Mouse (Mus musculus): ENCODE results near the gene Foxn1.

The Foxn1 gene

DNA sequence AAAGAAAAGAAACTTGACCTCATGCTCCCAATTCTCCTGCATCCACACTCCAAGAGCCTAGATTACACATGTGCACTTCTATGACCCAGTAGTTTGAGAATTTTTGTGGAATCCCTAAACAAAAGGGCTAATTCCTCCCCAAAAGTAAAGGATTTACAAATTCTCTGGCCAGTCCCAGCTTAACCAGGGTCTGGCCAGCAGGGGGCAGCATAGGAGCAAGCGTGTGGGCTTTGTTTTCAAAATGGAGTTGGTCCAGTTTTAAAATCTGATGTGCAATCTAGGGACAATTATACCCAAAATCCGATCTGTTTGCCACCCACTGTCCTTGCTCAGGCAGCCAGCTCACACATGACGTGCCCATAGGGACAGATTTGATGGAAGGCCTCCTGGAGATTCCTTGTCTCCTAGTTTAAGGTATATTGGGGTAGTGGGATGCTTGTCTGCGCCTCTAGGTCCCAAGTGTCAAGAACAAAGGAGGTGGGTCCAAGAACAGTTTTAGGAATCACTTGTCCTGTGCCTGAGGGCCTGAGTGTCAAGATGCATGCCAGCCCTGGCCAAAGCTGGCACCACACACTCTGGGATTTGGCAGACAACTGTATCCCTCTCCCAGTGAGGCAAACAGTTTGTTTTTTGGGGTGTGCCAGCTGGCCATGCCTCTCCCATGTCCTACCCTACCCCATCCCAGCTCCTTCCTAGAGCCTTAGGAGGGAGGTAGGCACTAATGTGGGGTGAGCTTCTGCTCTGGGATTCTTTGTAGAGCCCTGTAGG lies 30.7 kb downstream of the Foxn1 start:
- peak; percentile 63 for DNase-seq (ENCODE audit: low spot score)

DNA sequence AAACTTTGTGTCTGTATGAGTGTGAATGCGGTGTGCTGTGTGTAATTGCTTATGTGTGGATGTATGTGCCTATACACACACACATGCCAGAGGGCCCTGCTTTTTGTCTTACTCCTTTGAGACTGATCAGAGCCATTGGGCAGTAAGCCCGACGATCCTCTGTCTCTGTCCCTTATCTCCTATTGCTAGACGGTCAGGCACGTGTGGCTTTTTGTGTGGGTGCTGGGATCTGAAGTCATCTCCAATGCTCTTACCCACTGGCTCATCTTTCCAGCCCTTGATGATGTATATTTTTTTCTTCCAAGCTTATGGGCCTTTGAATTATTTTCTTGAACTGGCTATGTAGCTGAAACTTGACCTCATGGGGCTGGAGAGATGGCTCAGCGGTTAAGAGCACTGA lies 31.5 kb downstream of the Foxn1 start:
- no peak for DNase-seq (ENCODE audit: low spot score)

DNA sequence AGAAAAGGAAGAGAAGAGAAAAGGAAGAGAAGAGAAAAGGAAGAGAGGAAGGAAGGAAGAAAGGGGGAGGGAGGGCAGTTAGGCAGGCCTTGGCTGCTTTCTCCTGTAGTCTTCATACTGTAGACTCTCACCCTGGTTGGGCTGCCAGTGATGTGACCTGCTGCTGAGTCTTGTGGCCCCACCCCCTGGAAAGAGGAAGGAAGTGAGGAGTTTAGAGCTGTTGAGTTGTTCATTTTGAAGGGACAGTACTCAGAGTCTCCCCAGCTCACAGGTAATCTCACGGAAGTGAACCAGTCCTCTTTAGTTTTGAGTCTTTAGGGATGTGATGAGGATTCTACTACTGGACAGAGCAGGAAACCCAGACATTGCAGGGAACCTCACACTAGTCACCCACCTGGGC lies 33.3 kb downstream of the Foxn1 start:
- DNase-seq (ENCODE audit: low spot score), result no peak

DNA sequence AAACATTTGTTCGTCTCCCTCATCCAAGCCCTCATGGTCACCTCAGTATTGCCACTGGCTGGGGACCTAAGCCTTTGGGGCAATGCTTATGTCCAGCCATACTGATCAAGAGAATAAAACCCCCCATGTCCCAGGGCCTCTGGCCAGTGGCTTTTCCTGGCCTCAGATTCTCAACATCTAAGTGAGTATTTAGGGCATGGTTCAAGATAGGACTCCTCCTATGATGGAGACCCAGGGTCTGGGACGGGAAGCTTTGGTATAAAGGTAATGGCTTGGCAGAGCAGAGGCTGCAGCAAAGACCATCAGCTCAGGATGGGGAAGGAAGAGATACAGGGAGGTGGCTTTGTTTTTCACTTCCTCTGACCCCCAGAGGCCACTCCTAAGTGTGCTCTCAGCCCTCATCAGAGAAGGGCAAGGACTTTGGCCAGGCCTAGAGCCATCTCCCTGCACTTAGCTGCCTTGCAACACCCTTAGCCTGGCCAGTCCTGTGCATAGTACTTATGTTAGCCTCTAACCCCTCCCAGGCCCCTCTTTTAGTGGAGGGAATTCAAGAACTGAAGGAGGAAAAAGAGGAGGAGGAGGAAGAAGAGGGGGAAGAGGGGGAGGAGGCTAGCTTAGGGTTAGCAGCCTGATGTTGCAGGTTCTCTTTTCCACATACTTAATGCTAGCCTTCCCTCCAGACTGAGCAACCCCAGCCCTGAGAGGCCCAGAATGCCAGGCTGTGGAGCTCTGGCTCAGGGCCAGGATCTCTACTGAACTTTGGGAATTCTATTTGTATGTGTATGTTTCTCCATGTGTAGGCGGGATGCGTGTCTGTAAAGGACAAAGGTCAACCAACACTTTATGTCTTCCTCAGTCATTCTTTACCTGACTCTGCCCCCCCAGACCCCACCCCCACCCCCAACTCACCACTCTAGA lies 36.7 kb downstream of the Foxn1 start:
- DNase-seq (ENCODE audit: low spot score), result no peak

DNA sequence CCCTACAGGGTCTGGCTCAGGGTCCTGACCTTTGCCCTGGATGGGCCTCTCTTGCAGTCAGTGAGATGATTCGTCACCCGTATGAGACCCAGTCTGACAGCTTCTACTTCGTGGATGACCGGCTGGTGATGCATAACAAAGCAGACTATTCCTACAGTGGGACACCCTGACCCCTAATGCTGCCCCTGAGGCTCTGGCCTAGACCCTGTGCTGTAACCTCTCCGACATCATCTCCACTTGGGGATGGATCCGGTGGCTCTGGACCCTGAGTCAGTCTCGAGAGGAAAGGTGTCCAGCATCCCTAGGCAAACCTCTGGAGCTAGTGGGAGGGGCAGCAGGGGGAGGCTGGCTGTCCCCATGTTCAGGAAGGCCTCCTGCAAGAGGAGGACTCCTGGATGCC lies 37.9 kb downstream of the Foxn1 start:
- no peak for DNase-seq (ENCODE audit: low spot score)

DNA sequence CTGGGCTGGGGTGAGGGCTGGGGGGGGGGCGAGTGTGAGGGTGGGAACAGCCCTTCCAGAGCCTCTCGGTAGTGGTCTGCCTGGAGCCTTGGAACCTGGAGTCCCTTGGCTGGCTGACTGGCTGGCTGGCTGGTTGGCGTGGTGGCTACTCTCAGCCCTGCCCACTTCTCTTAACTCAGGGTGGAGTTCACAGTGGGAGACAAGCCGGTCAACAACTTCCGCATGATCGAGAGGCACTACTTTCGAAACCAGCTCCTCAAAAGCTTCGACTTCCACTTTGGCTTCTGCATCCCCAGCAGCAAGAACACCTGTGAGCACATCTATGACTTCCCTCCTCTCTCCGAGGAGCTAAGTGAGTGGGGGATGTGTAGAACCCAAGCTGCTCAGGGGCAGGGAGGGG lies 38.5 kb downstream of the Foxn1 start:
- no peak for DNase-seq (ENCODE audit: low spot score)

DNA sequence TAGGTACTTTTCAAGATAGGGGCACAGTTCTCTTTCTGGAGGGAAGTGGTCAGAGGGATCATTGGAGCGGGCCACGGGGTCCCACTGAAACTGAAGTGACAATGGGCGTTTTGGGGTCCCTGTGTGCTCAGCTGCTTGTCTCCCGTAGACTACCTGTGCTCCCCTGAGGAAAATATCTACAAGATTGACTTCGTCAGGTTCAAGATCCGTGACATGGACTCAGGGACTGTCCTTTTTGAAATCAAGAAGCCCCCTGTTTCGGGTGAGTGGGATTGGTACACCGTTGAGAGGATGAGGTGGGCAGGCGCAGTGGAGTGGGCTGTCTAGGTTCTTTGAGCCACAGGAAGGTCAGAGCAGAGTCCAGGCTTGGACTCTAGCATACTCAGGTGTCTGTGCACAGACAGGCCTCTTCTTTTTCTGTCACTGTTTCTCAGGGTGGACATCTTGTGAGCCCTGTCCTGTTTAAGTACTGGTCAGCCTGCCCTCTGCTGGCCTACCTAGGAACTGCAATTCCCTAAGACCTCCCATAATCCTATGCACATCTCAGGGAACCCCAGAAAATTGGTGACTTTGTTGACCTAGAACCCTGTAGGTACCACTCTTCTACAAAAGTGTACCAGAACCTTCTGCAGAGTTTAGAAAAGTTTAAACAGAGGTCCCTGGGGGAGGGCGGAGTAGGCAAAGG lies 39.1 kb downstream of the Foxn1 start:
- DNase-seq (ENCODE audit: low spot score), result peak; percentile 76

DNA sequence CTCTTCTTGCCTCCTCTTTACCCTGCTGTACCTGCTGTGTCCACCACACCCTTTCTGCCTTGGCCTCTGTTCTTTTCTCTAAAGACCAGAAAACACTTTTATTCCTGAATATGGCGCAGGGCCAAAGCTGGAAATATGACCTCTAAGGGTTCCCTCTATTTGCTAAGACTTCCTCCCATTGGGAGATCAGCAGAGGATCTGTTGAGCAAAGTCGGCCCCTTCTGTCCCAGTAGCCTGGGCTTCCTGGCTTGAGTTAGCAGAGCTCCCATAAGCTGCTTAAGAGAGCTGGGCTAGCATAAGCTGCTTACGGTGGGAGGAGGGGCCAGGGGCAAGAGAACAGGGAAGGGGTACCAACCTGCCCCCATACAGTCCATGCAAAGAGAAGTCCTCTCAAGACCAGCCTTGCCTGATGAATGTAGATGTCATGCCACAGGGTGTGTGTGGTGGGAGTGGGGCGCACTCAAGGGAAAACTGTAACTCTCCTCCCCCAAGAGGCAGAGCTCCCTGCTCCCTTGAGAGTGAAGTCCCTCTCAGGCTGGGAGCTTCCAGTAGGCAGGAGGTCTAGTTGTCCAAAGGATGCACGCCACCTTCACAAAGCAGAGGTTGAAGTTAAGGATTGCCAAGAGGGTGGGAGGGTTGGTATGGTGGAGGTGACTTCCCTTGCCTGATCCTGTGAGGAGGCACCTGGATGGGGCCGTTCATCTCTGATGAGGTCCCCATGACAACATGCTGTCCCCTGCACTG lies 39.9 kb downstream of the Foxn1 start:
- DNase-seq (ENCODE audit: low spot score), result no peak

DNA sequence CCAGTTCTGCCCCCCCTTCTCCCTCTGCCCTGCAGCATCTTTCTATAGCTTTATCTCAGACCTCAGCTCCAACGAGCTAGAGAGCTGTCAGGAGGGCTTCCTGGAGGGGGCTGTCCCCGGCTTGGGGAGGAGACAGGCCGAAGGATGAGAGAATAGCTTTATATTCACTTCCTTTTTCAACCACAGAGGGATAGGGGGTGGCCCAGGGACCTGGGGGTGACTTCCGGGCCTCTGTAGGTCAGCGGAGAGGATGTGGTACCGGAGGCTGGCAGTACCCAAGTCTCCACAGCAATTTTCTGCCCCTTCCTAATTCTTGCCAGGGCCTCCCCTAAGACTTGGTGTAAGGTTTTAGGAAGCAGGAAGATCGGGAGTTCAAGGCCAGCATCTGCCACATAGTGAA lies 40.6 kb downstream of the Foxn1 start:
- DNase-seq (ENCODE audit: low spot score), result no peak

DNA sequence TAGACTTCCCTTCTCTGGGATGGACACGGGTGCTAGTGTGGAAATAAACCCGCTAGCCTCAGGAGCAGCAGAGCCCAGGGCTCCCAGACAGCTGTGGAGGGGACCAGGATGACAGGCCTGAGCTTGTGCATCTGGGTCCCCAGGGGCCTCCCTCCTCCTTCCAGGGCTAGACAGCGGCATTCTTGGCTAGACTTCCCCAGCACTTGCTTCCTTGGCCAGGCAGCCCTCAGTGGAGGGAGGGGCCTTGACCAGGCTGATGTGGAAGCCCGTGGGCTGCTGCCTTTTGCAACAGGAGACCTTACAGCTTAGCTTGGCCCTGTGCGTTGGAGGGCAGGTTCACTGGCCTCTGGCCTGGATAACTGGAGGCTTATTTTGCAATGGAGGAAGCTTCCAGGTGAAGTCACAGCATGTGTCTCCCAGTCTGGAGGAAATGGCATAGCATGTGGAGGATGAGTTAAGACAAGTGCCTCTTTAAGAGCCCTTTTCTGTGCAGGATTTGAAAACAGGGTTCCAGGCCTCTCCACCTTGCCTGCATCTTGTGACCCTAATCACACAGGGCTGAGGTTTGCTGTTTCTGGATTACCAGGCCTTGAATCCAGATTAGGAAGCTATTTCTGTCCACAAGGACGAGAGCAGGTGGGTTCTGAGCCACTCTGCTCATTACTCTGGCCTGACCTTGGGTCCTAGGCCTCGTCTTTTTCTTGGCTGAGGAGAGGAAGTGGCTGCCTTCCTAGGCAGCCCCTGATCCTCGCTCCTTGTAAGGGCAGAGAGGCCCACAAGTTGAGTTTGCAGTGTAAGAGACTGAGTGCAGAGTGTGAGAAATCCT lies 41.3 kb downstream of the Foxn1 start:
- DNase-seq (ENCODE audit: low spot score), result no peak

DNA sequence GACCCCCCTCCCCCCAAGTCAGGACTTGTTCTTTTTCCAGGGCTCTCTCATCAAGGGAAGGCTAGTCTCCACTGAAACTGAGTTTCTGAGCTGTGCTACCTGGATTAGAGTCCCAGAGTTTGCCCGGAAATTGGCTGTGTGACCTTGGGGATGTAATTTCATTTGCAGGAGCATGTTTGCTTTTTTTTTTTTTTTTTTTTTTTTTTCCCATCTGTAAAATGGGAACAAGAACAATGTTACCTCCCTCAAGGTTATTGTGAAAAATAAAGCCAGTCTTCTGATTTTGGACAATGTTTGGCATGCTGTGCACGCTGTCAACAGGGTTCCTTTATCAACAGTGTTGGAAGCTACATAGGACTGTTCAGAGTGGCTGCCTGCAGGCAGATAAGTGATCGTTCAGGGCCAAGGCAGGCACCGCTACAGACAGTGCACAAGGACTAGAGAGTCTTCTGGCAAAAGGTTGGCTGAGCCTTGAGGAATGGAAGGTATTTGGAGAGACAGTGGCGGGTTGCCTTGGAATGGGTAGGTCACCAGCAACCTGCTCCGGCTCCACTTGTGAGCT lies 41.9 kb downstream of the Foxn1 start:
- no peak for DNase-seq (ENCODE audit: low spot score)

DNA sequence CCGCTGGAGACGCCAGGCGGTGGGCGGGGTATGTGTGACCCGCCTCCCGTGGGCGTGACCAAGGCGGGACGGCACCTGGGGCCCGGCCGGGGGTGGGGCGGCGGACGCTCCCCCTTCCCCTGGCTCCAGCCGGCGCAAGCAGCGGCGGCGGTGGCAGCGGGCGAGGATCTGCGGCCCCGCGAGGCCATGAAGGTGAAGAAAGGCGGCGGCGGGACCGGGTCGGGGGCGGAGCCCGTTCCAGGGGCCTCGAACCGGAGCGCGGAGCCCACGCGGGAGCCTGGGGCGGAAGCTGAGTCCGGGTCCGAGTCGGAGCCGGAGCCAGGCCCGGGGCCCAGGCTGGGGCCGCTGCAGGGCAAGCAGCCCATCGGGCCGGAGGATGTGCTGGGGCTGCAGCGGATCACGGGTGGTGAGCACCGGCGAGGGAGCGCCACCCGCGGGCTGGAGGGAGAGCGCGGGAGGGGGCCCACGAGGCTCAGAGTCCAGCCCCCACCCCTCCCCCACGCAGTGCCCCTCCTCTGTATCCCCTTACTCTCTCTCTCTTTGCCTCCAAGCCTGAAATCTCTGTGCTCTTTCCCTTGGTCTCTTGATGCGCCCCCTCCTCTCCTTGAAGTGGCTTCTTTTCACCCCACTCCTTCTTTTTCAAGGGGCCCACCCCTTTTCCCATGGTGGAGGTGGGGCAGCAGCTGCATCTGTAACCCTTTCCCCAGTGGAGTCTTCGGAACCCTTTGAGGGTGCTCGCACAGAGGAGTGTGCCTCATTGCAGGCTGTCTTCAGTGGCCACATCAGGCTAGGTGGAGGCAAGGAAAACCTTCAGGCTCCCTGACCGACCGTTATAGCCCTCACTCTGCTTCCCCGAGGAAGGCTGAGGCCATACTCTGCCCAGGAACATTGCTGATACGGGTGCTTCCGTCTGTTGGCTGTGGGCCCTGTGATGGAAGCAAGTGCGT lies 42.7 kb downstream of the Foxn1 start, which contains the start of gene Unc119:
TSS of gene Unc119 (plus strand) at position 102 of the 947 bp plus-strand sequence.
- DNase-seq (ENCODE audit: low spot score), result peak; percentile 70

DNA sequence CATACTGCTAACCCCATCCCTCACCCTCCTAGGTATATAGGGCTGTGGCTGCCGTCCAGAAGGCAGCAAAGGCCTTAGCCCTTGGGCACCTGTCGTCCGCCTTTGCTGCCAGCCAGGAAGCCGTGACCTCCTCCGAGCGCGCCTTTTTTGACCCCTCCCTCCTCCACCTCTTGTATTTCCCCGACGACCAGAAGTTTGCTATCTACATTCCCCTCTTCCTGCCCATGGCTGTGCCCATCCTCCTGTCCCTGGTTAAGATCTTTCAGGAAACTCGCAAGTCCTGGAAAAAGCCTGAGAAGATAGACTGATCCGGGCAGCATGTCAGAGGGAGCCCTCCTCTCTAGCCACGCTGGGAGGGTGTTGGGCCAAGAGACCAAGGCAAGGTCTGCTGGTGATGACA lies 44.7 kb downstream of the Foxn1 start:
- DNase-seq (ENCODE audit: low spot score), result no peak

DNA sequence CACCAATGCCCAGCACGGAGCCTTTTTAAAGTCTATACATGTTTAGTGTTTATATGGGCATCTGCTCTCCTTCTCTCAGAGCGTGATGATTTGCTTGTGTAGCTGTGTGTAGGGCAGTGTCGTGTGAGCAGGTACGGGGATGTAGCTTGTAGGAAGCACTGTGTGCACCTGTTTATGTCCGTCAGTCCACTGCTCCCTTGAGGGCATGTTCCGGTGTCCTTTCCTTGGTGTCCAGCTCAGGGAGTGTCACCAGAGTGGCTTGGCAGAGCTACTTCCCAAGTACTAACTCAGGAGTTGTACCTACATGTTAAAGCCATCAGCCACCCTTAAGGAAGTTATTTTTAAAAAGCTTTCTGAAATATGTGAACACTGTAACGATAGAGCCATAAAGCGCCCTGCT lies 49.3 kb downstream of the Foxn1 start:
- DNase-seq (ENCODE audit: low spot score), result no peak

DNA sequence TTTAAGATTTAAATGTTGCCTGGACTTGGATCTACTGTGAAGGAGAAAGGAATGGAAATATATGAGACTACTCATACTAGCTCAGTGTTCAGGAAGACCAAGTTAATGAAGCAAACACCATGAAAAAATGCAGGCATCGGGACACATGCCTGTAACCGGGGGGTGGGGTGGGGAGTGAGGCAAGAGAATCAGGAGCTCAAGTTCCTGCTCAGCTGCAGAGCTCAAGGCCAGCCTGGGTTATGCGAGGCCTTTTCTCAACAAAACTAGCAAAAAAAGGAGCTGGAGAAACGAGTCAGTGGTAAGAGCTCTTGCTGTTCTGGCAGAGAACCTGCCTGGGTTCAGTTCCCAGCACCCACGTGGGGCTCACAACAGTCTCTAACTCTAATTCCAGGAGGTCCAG lies 52.4 kb downstream of the Foxn1 start:
- DNase-seq (ENCODE audit: low spot score), result no peak

DNA sequence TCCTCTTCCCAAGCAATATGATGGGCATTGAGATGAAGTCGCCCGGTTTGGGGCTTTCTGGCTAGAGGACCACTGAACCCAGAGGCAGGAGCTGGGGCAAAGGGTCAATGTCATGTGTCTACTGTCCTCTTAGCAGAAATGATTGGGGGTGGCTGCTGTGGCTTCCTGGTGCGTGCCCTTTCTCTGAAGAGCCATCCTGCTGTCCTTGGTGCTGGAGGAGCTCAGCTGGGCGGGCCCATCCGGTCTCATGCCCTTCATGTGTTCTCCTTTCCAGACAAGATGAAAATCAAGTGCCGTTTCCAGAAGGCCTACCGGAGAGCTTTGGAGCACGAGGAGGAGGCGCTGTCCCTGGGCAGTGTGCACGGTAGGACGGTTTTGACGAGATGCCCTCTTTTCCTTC lies 53.7 kb downstream of the Foxn1 start:
- DNase-seq (ENCODE audit: low spot score), result no peak

DNA sequence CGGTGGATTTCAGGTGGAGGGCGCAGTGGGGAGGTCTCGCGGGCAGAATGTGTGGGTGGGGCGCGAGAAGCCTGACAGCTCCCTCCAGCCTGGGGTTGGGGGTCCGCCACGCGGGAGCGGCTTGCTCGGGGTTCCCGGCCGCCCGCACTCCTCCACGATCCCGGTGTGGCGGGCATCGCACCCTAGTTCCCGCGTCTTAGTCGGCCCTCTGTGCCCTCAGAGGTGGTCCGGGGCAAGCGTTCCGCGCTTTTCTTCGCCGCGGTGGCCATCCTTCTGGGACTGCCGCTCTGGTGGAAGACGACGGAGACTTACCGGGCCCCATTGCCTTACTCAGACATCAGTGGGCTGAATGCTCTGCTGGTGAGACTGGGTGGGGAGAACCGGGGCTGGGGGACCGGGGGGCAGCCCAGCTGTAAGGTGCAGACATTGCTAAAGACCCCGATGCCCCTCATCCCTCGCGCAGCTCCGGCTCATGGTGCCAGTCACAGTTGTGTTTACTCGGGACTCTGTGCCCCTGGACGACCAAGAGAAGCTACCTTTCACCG lies 57.8 kb downstream of the Foxn1 start:
- no peak for DNase-seq (ENCODE audit: low spot score)

DNA sequence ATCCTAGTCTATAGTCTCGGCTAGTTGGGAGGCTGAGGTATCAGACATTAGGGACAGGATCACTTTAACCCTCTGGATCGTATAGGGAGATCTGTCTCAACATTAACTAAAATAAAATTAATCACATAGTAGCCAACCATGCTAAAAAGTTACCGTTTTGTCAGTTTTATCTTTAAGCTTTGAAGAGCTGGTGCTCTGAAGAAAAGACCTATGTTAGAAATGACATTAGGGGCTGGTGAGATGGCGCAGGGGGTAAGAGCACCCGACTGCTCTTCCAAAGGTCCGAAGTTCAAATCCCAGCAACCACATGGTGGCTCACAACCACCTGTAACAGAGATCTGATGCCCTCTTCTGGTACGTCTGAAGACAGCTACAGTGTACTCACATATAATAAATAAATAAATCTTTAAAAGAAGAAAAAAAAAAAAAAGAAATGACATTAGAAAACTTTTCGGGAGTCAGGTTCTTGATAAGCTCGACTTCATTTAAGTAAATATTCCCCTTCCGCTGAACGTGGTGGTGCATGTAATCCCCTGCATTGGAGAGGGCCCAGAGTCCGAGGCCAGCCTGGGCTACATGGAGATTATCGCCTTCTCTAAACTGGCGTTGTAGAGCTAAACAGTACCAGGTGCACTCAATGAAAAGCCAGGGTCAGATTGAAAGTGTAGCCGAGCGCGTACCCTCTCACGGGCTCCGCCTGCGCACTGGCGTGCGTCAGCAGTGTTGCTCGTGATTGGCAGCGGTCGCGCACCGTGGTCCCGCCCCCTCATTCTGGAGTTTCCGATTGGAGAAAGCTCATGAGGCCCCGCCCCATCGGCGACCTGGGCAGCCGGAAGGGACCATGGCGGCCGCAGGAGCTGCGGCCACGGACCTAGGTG lies 58.5 kb downstream of the Foxn1 start, which contains the start of gene Pigs:
TSS of gene Pigs (plus strand) at position 782 of the 878 bp plus-strand sequence.
- DNase-seq (ENCODE audit: low spot score), result peak; percentile 97

All from layer of hippocampus, adult 11-12 months (tissue).